Mouse (Mus musculus) spleen, postnatal 36 days (tissue): ENCODE results near the gene Dock6.
A peak's percentile ranks its signal among the peaks of the same experiment; 100 is the strongest.
"Not testable (repeated sequence)": the region's sequence is repeated elsewhere in the genome, so short reads cannot be mapped to it uniquely, and the experiment has no call there.

Experiments
- DNase-seq, 2 experiments: peaks; one replicate each; pipeline ENCODE4 v3.0.0; 2022; ENCODE audit warnings: low spot score in 2 of 2, mixed read lengths in 1 of 2

Gene Dock6

GRCm38 (mm10) chr9:21808561-21808960 lies 43.9 kb downstream of the Dock6 start:
- DNase-seq, result no peak

DNA sequence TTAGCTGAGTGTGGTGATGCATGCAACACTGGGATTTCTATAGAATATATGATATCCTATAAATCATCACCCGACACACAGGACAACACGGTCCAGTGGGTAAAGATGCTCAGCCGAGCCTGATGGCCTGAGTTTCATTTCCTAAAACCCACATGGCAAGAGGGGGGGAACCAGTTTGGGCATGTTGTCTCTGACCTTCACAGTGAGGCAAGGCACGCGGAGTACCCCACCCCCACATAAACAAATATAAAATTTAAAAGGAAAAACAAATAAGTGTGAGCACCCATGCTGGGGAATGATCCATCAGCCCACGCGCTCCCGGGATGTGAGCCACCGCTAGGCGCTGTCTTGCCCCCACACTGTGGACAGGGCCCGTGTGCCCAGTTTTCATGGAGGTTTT lies 45.5 kb downstream of the Dock6 start:
- DNase-seq, result no peak

DNA sequence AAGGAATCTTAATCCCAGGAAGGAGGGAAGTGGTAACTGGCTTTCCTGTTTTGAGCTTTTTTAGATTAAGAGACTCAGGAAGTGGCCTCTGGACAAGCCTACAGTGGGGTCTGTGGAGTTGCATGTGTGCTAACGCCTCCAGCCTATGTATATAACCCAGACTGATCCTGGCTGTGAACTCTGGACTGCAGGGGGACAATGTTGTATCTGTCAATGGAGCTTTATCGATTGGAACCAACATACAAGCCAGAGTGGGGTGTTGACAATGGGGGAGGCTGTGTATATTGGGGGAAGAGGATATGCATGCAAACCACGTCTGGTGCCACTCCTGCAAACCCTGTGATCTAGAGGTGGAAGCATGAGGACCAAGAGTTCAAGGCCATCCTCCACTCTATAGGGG lies 46.1 kb downstream of the Dock6 start:
- no peak for DNase-seq

DNA sequence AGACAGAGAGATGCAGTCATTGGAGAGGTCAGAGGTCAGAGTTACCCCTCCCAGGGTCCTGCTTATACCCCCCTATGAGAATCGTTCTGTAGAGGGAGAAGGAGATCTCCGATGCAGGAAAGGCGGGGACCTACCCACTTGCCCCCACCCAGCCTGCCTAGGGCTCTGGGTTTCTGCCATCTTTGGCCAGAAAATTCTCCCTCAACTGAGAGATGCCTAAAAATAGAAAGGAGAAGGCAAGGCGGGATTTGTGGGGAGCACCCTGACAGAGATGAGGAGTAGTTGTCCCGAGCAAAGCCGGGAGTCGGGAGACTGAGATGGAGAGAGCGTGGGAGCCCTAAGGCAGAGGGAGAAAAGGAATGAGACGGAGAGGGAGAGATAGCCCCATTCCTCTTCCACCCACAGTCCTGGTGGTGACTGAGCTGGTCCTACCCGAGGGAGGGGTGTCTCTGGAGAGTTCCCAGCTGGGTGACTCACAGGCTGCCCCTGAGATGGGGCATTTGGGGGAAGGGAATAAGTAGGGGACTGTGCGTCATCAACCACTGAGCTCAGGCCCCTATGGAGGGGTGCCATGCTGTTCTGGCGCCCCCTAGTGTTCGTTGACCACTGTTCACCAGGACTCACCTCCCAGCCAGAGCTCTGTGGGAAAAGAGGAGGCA lies 48.3 kb downstream of the Dock6 start:
- DNase-seq, result peak; percentile 51 to 60

DNA sequence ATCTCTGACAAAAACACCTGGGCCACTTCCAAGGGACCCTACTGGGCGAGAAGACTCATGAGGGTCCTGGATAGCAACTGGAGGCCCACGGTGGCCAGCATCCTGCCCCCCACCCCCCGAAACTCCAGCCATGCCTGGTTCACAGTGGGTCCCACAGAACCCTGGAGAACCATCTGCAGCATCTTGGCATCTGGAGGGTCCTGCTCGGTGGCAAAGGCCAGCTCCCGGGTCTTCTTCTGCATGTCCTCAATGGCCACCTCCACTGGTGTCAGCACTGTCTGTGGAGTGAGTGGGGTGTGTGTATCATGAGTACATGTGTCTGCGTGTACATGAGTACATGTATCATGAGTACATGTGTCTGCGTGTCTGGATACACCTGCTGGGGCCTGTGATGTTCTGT lies 50.8 kb downstream of the Dock6 start:
- no peak for DNase-seq

DNA sequence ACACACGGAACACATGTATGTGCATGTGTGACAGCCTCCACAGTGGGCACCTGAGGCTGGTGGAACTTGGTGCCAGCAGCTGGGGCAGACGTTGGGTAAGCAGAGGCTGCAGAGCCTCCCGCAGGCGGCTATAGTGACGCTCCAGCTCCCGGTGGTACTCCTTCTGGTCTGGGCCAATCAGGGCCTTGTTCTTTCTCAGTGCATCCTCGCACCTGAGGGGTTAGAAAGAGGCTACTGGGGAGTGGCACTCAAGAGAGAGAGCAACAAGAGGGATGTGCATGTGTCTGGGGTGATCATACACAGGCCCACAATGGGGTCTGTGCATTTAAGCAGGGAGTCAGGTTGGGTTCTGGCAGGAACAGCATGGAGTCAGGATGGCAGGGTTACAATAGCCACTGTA lies 51.3 kb downstream of the Dock6 start:
- no peak for DNase-seq

GRCm38 (mm10) chr9:21799010-21799350 lies 53.5 kb downstream of the Dock6 start:
- no peak for DNase-seq

DNA sequence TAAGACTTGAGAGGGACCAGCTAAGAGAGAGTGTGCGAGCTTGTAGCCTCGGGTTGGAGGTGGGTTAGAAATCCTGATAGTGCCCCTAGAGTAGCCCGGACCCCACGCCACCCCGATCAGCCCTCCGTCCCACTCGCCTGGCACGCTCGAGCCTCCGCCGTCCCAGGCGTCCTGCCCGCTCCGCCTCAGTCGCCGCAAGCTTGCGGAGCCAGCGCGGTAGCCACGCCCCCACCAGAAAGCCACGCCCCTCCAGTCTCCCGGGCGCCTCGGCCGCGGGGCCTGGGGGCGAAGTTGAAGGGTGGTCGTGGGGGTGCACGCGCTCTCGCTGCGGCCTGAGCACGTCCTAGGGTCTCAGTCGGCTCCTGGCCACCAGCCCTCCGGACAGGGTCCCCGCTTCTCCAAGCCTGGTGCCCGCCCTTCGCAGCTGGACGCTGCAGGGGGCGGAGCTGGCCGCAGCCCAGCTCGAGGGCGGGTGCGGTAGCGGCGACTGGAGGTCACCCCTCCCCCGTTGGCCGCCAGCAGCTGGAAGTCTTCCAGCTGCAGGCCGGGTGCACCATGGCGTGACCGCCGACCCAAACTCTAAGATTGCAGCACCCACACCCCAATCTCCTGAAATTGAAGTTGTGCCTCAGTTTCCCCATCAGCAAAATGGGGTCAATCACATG lies 54.0 kb downstream of the Dock6 start, which contains the start of gene Kank2:
TSS of gene Kank2 (minus strand) at position 400 of the 665 bp plus-strand sequence.
- DNase-seq, result peak; percentile 59 to 64

GRCm38 (mm10) chr9:21797921-21798344 lies 54.5 kb downstream of the Dock6 start:
- peak in 1 of 2 experiments; percentile 16 for DNase-seq

- no peak for DNase-seq
Measured at GRCm38 (mm10) chr9:21796919-21797318, 55.5 kb downstream of the Dock6 start.

DNA sequence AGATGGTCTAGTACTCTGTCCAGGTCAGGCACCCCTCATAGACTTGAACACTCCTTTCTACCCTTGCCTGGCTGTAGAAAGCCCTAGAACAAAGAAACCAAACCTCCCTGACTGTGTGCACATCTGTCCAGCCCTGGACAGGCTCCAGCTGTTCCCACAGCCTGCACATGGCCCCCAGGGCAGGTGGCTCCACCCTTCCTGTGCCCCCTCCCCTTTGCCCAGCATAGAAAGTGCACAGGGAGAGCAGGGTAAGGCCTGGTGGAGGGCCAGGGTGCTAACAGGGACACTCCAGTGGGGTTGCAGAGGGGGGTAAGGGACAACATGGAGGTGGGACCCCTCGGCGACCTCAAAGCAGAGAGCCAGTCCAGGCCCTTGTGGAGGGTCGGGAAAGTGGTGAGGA lies 56.2 kb downstream of the Dock6 start:
- no peak for DNase-seq

DNA sequence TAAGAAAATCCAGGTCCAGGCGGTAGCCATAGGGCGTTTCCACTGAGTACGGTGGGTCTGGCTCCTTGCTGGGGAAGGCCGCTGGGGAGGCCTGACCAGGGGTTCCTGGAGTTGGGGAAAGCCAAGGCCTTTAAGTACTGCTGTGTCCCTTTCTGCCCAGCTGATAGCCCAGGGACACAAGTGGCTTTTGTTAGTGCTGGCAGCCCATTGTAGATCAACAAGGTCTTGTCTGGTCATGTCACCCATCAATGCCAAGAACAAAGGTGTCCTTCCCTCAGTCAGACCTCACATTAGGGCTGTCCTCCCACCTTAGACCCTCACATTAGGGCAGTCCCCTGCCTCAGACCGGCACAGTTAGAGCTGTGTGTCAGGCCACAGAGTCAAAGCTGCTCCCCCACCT lies 56.9 kb downstream of the Dock6 start:
- DNase-seq, result no peak

DNA sequence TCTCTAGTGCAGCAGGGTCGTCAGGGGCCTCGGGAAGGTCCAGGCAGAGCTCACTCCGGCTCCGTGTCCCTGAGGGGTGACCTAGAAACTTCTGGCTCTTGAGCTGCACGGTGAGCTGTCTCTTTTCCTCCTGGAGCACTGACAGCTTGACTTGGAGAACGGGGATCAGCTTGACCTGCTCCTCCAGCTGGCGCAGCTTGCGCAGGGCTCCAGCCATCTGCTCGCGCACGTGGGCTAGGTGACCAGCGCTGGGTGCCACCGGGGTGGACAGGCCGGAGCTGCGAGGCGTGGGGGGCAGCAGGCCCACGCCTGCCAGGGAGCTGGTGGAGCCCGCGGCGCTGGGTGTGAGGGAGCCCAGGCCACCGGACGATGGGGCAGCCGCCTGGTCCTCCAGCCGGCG lies 57.5 kb downstream of the Dock6 start:
- DNase-seq, result no peak

DNA sequence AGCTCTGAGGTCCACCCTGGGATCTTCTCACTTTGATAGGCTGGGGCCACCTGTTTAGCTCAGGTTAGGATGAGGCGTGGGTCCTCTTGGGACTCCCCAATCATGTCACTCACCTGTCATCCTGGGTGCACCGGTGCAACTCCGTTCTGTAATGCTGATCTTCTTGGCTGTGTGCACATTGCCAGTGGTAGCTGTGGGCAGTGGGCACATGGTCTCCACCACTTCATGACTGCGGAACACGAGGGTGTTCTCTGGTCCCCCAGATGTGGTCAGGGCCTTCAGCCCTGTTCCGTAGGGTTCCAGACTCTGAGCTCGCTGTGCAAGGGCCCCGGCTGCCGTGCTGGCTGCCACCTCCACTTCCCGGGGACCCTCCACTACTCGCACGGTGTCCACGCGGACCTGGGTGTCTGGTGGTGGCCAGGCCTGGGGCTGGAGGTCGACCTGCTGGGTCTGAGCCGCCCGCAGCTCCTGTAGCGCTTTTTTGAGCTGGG lies 58.0 kb downstream of the Dock6 start:
- DNase-seq, result no peak

GRCm38 (mm10) chr9:21793507-21793906 lies 58.9 kb downstream of the Dock6 start:
- DNase-seq, result not testable (repeated sequence)

GRCm38 (mm10) chr9:21792644-21793043 lies 59.8 kb downstream of the Dock6 start:
- DNase-seq, result no peak

- DNase-seq, result no peak
Measured at GRCm38 (mm10) chr9:21791861-21792260, 60.6 kb downstream of the Dock6 start.

- DNase-seq, result no peak
Measured at GRCm38 (mm10) chr9:21788234-21788633, 64.2 kb downstream of the Dock6 start.

DNA sequence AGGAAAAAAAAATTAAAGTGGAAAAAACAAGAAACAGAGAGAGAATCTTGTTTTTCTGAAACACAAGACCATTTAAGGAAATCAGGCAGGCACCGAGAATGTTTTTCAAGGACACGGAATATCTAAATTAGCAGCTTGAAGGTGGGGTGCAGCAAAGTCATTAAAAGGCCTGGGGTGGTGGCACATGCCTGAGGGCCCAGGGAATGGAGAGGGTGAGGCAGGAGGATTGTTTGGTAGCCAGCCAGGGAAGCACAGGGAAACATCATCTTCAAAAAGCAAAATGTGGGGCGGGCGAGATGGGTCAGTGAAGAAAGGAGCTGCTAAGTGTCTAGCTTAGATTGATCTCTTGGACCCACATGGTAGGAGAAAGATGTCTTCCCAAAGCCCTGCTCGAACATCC lies 64.8 kb downstream of the Dock6 start:
- DNase-seq, result no peak

DNA sequence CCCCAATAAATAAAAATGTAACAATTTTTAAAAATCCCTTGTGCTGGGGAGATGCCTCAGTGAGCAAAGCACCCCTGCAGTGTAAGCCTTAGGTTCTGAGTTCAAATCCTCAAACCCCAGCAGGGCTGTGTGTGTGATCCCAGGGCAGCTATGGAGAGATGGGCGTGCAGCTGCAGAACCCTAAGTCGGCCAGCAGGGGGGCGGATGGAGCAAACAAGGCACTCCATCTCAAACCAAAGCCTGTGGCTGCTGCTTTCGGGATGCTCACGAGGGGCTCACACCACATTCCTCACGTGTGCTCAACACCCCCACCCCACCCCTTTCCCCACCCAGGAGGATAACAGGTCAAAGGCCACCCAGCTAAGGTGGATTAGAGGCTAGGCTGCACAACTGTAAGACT lies 65.5 kb downstream of the Dock6 start:
- no peak for DNase-seq

GRCm38 (mm10) chr9:21786309-21786708 lies 66.1 kb downstream of the Dock6 start:
- not testable (repeated sequence) for DNase-seq

DNA sequence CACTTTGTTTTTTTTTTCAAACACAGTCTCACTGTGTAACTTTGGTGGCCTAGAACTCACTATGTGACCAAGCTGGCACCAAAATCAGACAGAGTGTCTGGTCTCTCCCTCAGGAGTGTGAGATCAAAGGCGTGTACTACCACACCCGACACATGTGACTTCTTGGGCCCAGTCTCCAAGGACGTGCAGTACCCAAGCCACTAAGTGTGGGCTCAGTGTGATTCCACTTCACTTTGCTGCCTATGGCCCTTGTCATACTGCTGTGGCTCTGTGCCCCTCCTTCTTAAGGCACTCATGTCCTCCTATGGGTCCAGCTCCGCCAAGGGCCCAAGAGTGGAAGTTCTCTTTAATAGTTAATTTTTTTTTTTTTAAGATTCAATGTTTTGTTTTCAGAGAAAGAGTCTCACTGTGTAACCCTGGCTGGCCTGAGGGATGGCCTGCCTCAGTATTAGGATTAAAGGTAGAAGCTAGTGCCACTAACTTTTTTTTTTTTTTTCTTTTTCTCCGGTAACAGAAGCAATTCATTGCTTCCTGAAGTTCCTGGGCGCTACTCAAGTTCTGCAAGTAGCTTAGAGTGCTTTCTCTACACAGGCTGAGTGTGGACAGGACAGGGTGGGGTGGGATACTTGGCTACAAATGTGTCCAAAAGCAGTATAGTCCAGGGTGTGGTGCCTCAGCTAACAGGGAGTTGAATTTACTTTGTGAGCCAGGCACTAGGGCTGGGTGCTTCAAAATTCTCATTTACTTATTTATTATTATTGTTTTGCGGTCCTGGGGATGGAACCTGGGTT lies 67.7 kb downstream of the Dock6 start:
- no peak for DNase-seq
